Comparison of ENCODE assay signal across 10 mouse cellular contexts in the genomic region with DNA sequence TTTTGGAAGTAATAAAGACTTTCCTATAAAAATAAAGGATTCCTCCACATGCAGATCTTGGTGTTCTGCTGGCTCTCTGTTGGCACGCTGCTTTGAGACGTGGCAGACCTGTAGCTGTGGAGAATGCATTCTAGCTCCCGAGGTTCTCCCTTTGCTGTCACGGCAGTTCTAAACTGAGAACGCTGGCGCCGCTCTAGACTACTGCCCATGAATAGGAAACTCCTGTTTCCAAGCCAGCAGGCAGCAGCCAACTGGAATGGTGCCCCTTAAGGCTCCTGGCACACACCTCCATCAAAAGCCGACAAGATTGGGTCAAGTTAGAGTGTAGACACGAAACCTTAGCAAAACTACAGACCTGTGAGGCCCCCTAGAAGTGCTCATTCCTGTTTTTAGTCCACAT. TPM values are rescaled to one million over a fixed set of nuclear protein-coding genes. Genes with fewer than 3 reads are reported as not detected.
A peak's percentile ranks its signal among the peaks of the same experiment; 100 is the strongest.
DNase-seq lines count a peak whose midpoint lies in the region; ATAC-seq and TF ChIP-seq lines count a peak whose summit lies in the region.
"Had no signal": no experiment of that assay in that cellular context is flagged by ENCODE, and none has a peak within 500 bp of the region (broad histone marks: within the 10 kb centered on the region; RNA-seq: fewer than 3 reads in every experiment).

No protein-coding gene starts in this region.

- intact Hi-C loops in heart, postnatal 14 days (cut with DNase I), result loop anchor here (2.0 kb wide), 1 partner anchor 29 kb away; no protein-coding TSS in a partner anchor

- H3K9me3 ChIP-seq in midbrain, postnatal 0 days (ENCODE audit: low read length), result no peaks in the 10 kb centered on the region
- H3K9me3 ChIP-seq in midbrain, embryonic 14.5 days (ENCODE audit: control insufficient read depth, low read length), result no peaks in the 10 kb centered on the region
- H3K9me3 ChIP-seq: forebrain, embryonic 15.5 days; liver, embryonic 13.5 days had no signal

- ATAC-seq in midbrain, postnatal 0 days (ENCODE audit: low FRiP score), result no peak
- ATAC-seq in midbrain, embryonic 14.5 days (ENCODE audit: low FRiP score, low TSS enrichment), result no peak
- ATAC-seq: forebrain, embryonic 15.5 days had no signal

- no peak overlapping the region for H3K4me2 ChIP-seq in midbrain, postnatal 0 days (ENCODE audit: low read depth, low read length, poor library complexity, severe bottlenecking)
- H3K4me2 ChIP-seq in midbrain, embryonic 14.5 days (ENCODE audit: low read length), result no peak overlapping the region
- H3K4me2 ChIP-seq: forebrain, embryonic 15.5 days; liver, embryonic 13.5 days had no signal

- no peaks in the 10 kb centered on the region for H3K4me1 ChIP-seq in midbrain, postnatal 0 days (ENCODE audit: insufficient read depth, low read length)
- no peaks in the 10 kb centered on the region for H3K4me1 ChIP-seq in midbrain, embryonic 14.5 days (ENCODE audit: control insufficient read depth, insufficient read depth, low read length)
- H3K4me1 ChIP-seq: forebrain, embryonic 15.5 days had no signal

- H3K27ac ChIP-seq in midbrain, postnatal 0 days (ENCODE audit: low read depth, low read length), result no peak overlapping the region
- H3K27ac ChIP-seq in midbrain, embryonic 14.5 days (replicated peaks; ENCODE audit: low read depth, low read length), result no peak overlapping the region
- H3K27ac ChIP-seq: forebrain, embryonic 15.5 days; liver, embryonic 13.5 days had no signal

- H3K4me3 ChIP-seq in midbrain, postnatal 0 days (ENCODE audit: low read depth, low read length), result no peak overlapping the region
- no peak overlapping the region for H3K4me3 ChIP-seq in midbrain, embryonic 14.5 days (replicated peaks; ENCODE audit: low read depth, low read length)
- H3K4me3 ChIP-seq: forebrain, embryonic 15.5 days; liver, embryonic 13.5 days had no signal

- no peak for TF ChIP-seq CTCF in midbrain, postnatal 0 days (IDR thresholded peaks at IDR 0.05)

- no peaks in the 10 kb centered on the region for H3K36me3 ChIP-seq in midbrain, postnatal 0 days (ENCODE audit: insufficient read depth, low read length)
- H3K36me3 ChIP-seq in midbrain, embryonic 14.5 days (ENCODE audit: control insufficient read depth, insufficient read depth, low read length), result no peaks in the 10 kb centered on the region
- H3K36me3 ChIP-seq: forebrain, embryonic 15.5 days had no signal

- H3K27me3 ChIP-seq in midbrain, postnatal 0 days (ENCODE audit: insufficient read depth, low read length), result no peaks in the 10 kb centered on the region
- no peaks in the 10 kb centered on the region for H3K27me3 ChIP-seq in midbrain, embryonic 14.5 days (ENCODE audit: control insufficient read depth, insufficient read depth, low read length)
- H3K27me3 ChIP-seq: forebrain, embryonic 15.5 days; liver, embryonic 13.5 days had no signal

- H3K9ac ChIP-seq in midbrain, postnatal 0 days (replicated peaks; ENCODE audit: low read length, poor library complexity, severe bottlenecking), result no peak overlapping the region
- H3K9ac ChIP-seq in midbrain, embryonic 14.5 days (replicated peaks; ENCODE audit: low read length), result no peak overlapping the region
- H3K9ac ChIP-seq: forebrain, embryonic 15.5 days; liver, embryonic 13.5 days had no signal

- peak; percentile 53 for DNase-seq in gastrocnemius, adult 18-20 months (ENCODE audit: low spot score)
- DNase-seq in gastrocnemius, postnatal 4 days (ENCODE audit: low spot score in 2 of 2), result no peak
- DNase-seq in midbrain, postnatal 0 days (ENCODE audit: low spot score), result peak; percentile 8
- no peak for DNase-seq in midbrain, embryonic 14.5 days
- peak; percentile 45 to 69 for DNase-seq in heart, postnatal 14 days
- peak; percentile 41 to 56 for DNase-seq in right cerebral cortex, postnatal 36 days (ENCODE audit: low spot score in 2 of 2)
- no peak for DNase-seq in adipocyte (ENCODE audit: low spot score)
- DNase-seq in urinary bladder, postnatal 25 days (ENCODE audit: low spot score), result no peak
- DNase-seq: liver, embryonic 13.5 days had no signal

- 72% methylated on average over 9 of the region's 9 CpGs for WGBS in midbrain, postnatal 0 days
- WGBS in midbrain, embryonic 14.5 days, result 88% methylated on average over 9 of the region's 9 CpGs

RNA-seq across cellular contexts. Expression of a gene that starts 10.8 kb away (rescaled TPM):
- total RNA-seq in gastrocnemius, adult 18-20 months (2021), result 10 to 100 TPM; 14.4 to 17.8 TPM
- total RNA-seq in gastrocnemius, postnatal 4 days (2021), result 10 to 100 TPM; 37.9 to 43.1 TPM
- total RNA-seq in midbrain, postnatal 0 days (2014; rRNA removed), result 31.4 and 35.0 TPM in 2 replicates
- polyA plus RNA-seq in midbrain, postnatal 0 days (2015; fragmentation: Nextera tagmentation; extraction: Ambion mirVana), result 40.0 and 43.2 TPM in 2 replicates
- 31.9 and 34.6 TPM in 2 replicates for polyA plus RNA-seq in midbrain, embryonic 14.5 days (2014; fragmentation: Nextera tagmentation; extraction: Ambion mirVana)
- total RNA-seq in heart, postnatal 14 days (2021), result 10 to 100 TPM; 54.0 to 56.7 TPM

RNA-seq across cellular contexts. Expression of a gene that starts 37.7 kb away (rescaled TPM):
- under 1 TPM; 0.48 to 0.76 TPM for total RNA-seq in gastrocnemius, adult 18-20 months (2021)
- total RNA-seq in gastrocnemius, postnatal 4 days (2021), result under 1 TPM; 0.86 to 0.98 TPM
- total RNA-seq in midbrain, postnatal 0 days (2014; rRNA removed), result 0.09 TPM in 1 of 2 replicates, not detected in the other
- 0.13 and 0.21 TPM in 2 replicates for polyA plus RNA-seq in midbrain, postnatal 0 days (2015; fragmentation: Nextera tagmentation; extraction: Ambion mirVana)
- polyA plus RNA-seq in midbrain, embryonic 14.5 days (2014; fragmentation: Nextera tagmentation; extraction: Ambion mirVana), result 0.08 TPM in 2 replicates
- under 1 TPM; 0.41 to 0.65 TPM for total RNA-seq in heart, postnatal 14 days (2021)
- polyA plus RNA-seq: liver, embryonic 13.5 days had no signal

RNA-seq across cellular contexts. Expression of a gene that starts 38.4 kb away (rescaled TPM):
- 10 to 100 TPM; 58.4 to 60.4 TPM for total RNA-seq in gastrocnemius, adult 18-20 months (2021)
- total RNA-seq in gastrocnemius, postnatal 4 days (2021), result 10 to 100 TPM; 71.0 to 82.6 TPM
- 75.6 and 99.9 TPM in 2 replicates for total RNA-seq in midbrain, postnatal 0 days (2014; rRNA removed)
- polyA plus RNA-seq in midbrain, postnatal 0 days (2015; fragmentation: Nextera tagmentation; extraction: Ambion mirVana), result 87.2 and 89.8 TPM in 2 replicates
- polyA plus RNA-seq in midbrain, embryonic 14.5 days (2014; fragmentation: Nextera tagmentation; extraction: Ambion mirVana), result 111 and 120 TPM in 2 replicates
- total RNA-seq in heart, postnatal 14 days (2021), result 10 to 100 TPM; 58.8 to 68.4 TPM

RNA-seq across cellular contexts. Expression of a gene that starts 38.5 kb away (rescaled TPM):
- total RNA-seq in gastrocnemius, adult 18-20 months (2021), result 100 to 1,000 TPM; 134 to 155 TPM
- 100 to 1,000 TPM; 234 to 238 TPM for total RNA-seq in gastrocnemius, postnatal 4 days (2021)
- total RNA-seq in midbrain, postnatal 0 days (2014; rRNA removed), result 197 and 230 TPM in 2 replicates
- polyA plus RNA-seq in midbrain, postnatal 0 days (2015; fragmentation: Nextera tagmentation; extraction: Ambion mirVana), result 265 and 269 TPM in 2 replicates
- polyA plus RNA-seq in midbrain, embryonic 14.5 days (2014; fragmentation: Nextera tagmentation; extraction: Ambion mirVana), result 249 and 250 TPM in 2 replicates
- 100 to 1,000 TPM; 326 to 358 TPM for total RNA-seq in heart, postnatal 14 days (2021)

Comparison
In these comparisons a context has a peak if more than half of its experiments do, and no peak if none do; other contexts are left out.
1. DNase-seq: peak in gastrocnemius, adult 18-20 months (single experiment), midbrain, postnatal 0 days (single experiment), heart, postnatal 14 days (2 of 2) and right cerebral cortex, postnatal 36 days (2 of 2); none in gastrocnemius, postnatal 4 days (0 of 2), midbrain, embryonic 14.5 days (single experiment), adipocyte (single experiment) and urinary bladder, postnatal 25 days (single experiment).